In the genomic region with DNA sequence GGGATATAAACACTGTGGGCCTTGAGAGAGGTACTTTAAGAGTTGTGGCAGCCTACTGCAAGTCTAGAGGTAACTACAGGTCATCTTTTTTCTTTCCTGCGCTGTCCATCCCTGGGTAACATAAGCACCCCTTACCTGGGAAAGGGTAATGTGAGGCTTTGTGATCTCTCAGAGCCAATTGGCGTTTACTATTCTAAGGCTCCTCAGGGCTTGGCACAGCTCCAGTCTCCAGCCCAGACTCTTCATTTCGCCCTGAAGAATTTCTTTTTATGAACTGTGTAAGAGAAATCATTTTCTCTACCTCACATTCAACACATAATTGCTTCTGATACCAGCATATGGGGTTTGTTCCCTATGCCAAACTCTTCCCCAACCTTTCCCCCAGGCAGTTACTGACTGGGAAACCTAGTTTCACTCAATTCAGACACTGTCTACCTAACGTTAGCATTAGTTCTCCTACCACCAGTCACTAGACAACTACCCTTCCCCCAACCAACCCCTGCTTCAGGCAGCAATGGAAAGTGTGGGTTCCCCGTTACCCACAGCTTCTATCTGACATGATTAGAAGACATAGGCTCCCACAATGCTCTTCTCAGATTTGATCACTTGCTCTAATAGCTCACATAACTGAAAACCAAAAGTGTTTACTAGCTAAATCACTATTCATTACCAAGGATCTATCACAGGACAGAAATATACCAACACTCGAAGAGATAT, we compare ENCODE assay signal across 19 mouse cellular contexts. TPM values are rescaled to one million over a fixed set of nuclear protein-coding genes. Genes with fewer than 3 reads are reported as not detected.
DNase-seq lines count a peak whose midpoint lies in the region; ATAC-seq lines count a peak whose summit lies in the region.
"Had no signal": no experiment of that assay in that cellular context is flagged by ENCODE, and none has a peak within 500 bp of the region (broad histone marks: within the 10 kb centered on the region; RNA-seq: fewer than 3 reads in every experiment).

No protein-coding gene starts in this region.

- H3K27ac ChIP-seq in heart, embryonic 13.5 days (replicated peaks) = peak overlapping the region; percentile 89
- H3K27ac ChIP-seq in neural tube, embryonic 13.5 days (replicated peaks) = peak overlapping the region; percentile 18; the same call in 1 of the 2 replicates
- peak overlapping the region; percentile 95 for H3K27ac ChIP-seq in heart, embryonic 15.5 days
- H3K27ac ChIP-seq in limb, embryonic 15.5 days = peak overlapping the region; percentile 72
- H3K27ac ChIP-seq in forebrain, embryonic 15.5 days (replicated peaks) = no peak overlapping the region
- H3K27ac ChIP-seq: forebrain, embryonic 13.5 days; hindbrain, embryonic 12.5 days; midbrain, embryonic 10.5 days had no signal

- no peaks in the 10 kb centered on the region for H3K27me3 ChIP-seq in heart, embryonic 13.5 days (replicated peaks)
- no peaks in the 10 kb centered on the region for H3K27me3 ChIP-seq in neural tube, embryonic 13.5 days
- H3K27me3 ChIP-seq in heart, embryonic 15.5 days = no peaks in the 10 kb centered on the region
- no peaks in the 10 kb centered on the region for H3K27me3 ChIP-seq in limb, embryonic 15.5 days
- H3K27me3 ChIP-seq in forebrain, embryonic 15.5 days = no peaks in the 10 kb centered on the region
- H3K27me3 ChIP-seq: CH12.LX; forebrain, embryonic 13.5 days; hindbrain, embryonic 12.5 days; stomach, embryonic 15.5 days had no signal

- peaks cover 34% of the 10 kb centered on the region for H3K4me1 ChIP-seq in heart, embryonic 13.5 days
- H3K4me1 ChIP-seq in neural tube, embryonic 13.5 days (replicated peaks) = peaks cover 28% of the 10 kb centered on the region
- H3K4me1 ChIP-seq in heart, embryonic 15.5 days (replicated peaks) = peaks cover 24% of the 10 kb centered on the region
- peaks cover 20% of the 10 kb centered on the region for H3K4me1 ChIP-seq in limb, embryonic 15.5 days
- H3K4me1 ChIP-seq in forebrain, embryonic 15.5 days = peaks cover 28% of the 10 kb centered on the region

- H3K9ac ChIP-seq in heart, embryonic 13.5 days = 0 out of 2 replicates have a peak overlapping the region, but pooled peaks have one; percentile 6
- no peak overlapping the region for H3K9ac ChIP-seq in neural tube, embryonic 13.5 days
- H3K9ac ChIP-seq in heart, embryonic 15.5 days = no peak overlapping the region
- H3K9ac ChIP-seq in limb, embryonic 15.5 days = no peak overlapping the region
- H3K9ac ChIP-seq in forebrain, embryonic 15.5 days (replicated peaks) = no peak overlapping the region
- H3K9ac ChIP-seq: forebrain, embryonic 13.5 days; hindbrain, embryonic 12.5 days; stomach, embryonic 15.5 days had no signal

- peak overlapping the region; percentile 20; the same call in 1 of the 2 replicates for H3K4me2 ChIP-seq in heart, embryonic 13.5 days
- no peak overlapping the region for H3K4me2 ChIP-seq in neural tube, embryonic 13.5 days
- H3K4me2 ChIP-seq in heart, embryonic 15.5 days = peak overlapping the region; percentile 40; the same call in 1 of the 2 replicates
- H3K4me2 ChIP-seq in limb, embryonic 15.5 days = no peak overlapping the region
- H3K4me2 ChIP-seq in forebrain, embryonic 15.5 days (replicated peaks) = no peak overlapping the region
- H3K4me2 ChIP-seq: forebrain, embryonic 13.5 days; hindbrain, embryonic 12.5 days; stomach, embryonic 15.5 days had no signal

- peaks cover 6% of the 10 kb centered on the region; the same call in 1 of the 2 replicates for H3K9me3 ChIP-seq in heart, embryonic 13.5 days
- no peaks in the 10 kb centered on the region for H3K9me3 ChIP-seq in neural tube, embryonic 13.5 days
- no peaks in the 10 kb centered on the region for H3K9me3 ChIP-seq in heart, embryonic 15.5 days (replicated peaks)
- no peaks in the 10 kb centered on the region for H3K9me3 ChIP-seq in limb, embryonic 15.5 days
- H3K9me3 ChIP-seq in forebrain, embryonic 15.5 days = no peaks in the 10 kb centered on the region
- H3K9me3 ChIP-seq: forebrain, embryonic 13.5 days; hindbrain, embryonic 12.5 days; midbrain, embryonic 10.5 days; stomach, embryonic 15.5 days had no signal

- no peak overlapping the region for H3K4me3 ChIP-seq in heart, embryonic 13.5 days
- no peak overlapping the region for H3K4me3 ChIP-seq in neural tube, embryonic 13.5 days
- no peak overlapping the region for H3K4me3 ChIP-seq in heart, embryonic 15.5 days
- H3K4me3 ChIP-seq in limb, embryonic 15.5 days = no peak overlapping the region
- no peak overlapping the region for H3K4me3 ChIP-seq in forebrain, embryonic 15.5 days
- H3K4me3 ChIP-seq: forebrain, embryonic 13.5 days; hindbrain, embryonic 12.5 days; midbrain, embryonic 10.5 days; stomach, embryonic 15.5 days had no signal

- intact Hi-C loops in heart, postnatal 14 days (cut with DNase I) = no loop called here

- DNase-seq in heart, postnatal 14 days = no peak
- DNase-seq in neural tube, embryonic 10.5 days (ENCODE audit: extremely low spot score, low spot score) = no peak
- DNase-seq in urinary bladder, adult 18-20 months (ENCODE audit: low spot score in 2 of 2) = no peak
- DNase-seq: adrenal gland, postnatal 25 days; cerebellum, adult 8-10 months; kidney, adult 8-10 months; liver; spleen, adult 18-20 months; thymus, postnatal 25 days had no signal

- WGBS in heart, embryonic 13.5 days = 50% methylated on average over 6 of the region's 6 CpGs
- 71% methylated on average over 6 of the region's 6 CpGs for WGBS in neural tube, embryonic 13.5 days
- 50% methylated on average over 6 of the region's 6 CpGs for WGBS in heart, embryonic 15.5 days
- 40% methylated on average over 6 of the region's 6 CpGs for WGBS in limb, embryonic 15.5 days
- 62% methylated on average over 6 of the region's 6 CpGs for WGBS in forebrain, embryonic 15.5 days

- ATAC-seq in heart, embryonic 13.5 days (ENCODE audit: extremely low read depth, insufficient number of reproducible peaks, low FRiP score, low TSS enrichment) = 0 out of 2 replicates have a peak, but pooled peaks have one; percentile 8
- ATAC-seq in neural tube, embryonic 13.5 days (ENCODE audit: low read depth) = no peak
- ATAC-seq in heart, embryonic 15.5 days (replicated peaks; ENCODE audit: insufficient number of reproducible peaks, insufficient read depth, low FRiP score, low read depth) = no peak
- no peak for ATAC-seq in limb, embryonic 15.5 days (ENCODE audit: insufficient number of reproducible peaks, low FRiP score, low TSS enrichment, low read depth)
- ATAC-seq in forebrain, embryonic 15.5 days (replicated peaks) = no peak
- ATAC-seq: forebrain, embryonic 13.5 days had no signal

- no peaks in the 10 kb centered on the region for H3K36me3 ChIP-seq in heart, embryonic 13.5 days
- H3K36me3 ChIP-seq in neural tube, embryonic 13.5 days = no peaks in the 10 kb centered on the region
- no peaks in the 10 kb centered on the region for H3K36me3 ChIP-seq in heart, embryonic 15.5 days
- no peaks in the 10 kb centered on the region for H3K36me3 ChIP-seq in limb, embryonic 15.5 days
- H3K36me3 ChIP-seq in forebrain, embryonic 15.5 days = no peaks in the 10 kb centered on the region
- H3K36me3 ChIP-seq: hindbrain, embryonic 12.5 days; midbrain, embryonic 10.5 days; stomach, embryonic 15.5 days had no signal

RNA-seq across cellular contexts. Expression of gene Acbd6, which starts 52.4 kb away (rescaled TPM):
- polyA plus RNA-seq in heart, embryonic 13.5 days (2015; fragmentation: Nextera tagmentation; extraction: Ambion mirVana) = 49.6 and 53.7 TPM in 2 replicates
- 10 to 100 TPM; 46.4 to 50.3 TPM for total RNA-seq in heart, postnatal 14 days (2021)
- 79.6 and 90.6 TPM in 2 replicates for polyA plus RNA-seq in neural tube, embryonic 13.5 days (2015; fragmentation: Nextera tagmentation; extraction: Ambion mirVana)
- 55.6 and 58.4 TPM in 2 replicates for polyA plus RNA-seq in heart, embryonic 15.5 days (2015; fragmentation: Nextera tagmentation; extraction: Ambion mirVana)
- 67.0 and 73.4 TPM in 2 replicates for polyA plus RNA-seq in limb, embryonic 15.5 days (2015; fragmentation: Nextera tagmentation; extraction: Ambion mirVana)
- polyA plus RNA-seq in forebrain, embryonic 15.5 days (2015; fragmentation: Nextera tagmentation; extraction: Ambion mirVana) = 97.7 and 106 TPM in 2 replicates

Comparison
In these comparisons a context has a peak if more than half of its experiments do, and no peak if none do; other contexts are left out.
1. H3K4me2 ChIP-seq: peak in heart, embryonic 13.5 days (single experiment) and heart, embryonic 15.5 days (single experiment); none in neural tube, embryonic 13.5 days (single experiment), limb, embryonic 15.5 days (single experiment) and forebrain, embryonic 15.5 days (single experiment).